Mouse (Mus musculus): ENCODE data around the gene Cox7a1. TPM values are rescaled to one million over a fixed set of nuclear protein-coding genes. Genes with fewer than 3 reads are reported as not detected.
"Not testable (repeated sequence)": the region's sequence is repeated elsewhere in the genome, so short reads cannot be mapped to it uniquely, and the experiment has no call there.

Cox7a1 gene
- polyA plus RNA-seq, 1 experiment from 2014 or later, result 17.0 TPM

- Histone ChIP-seq H3K4me1 (ENCODE audit: control insufficient read depth, insufficient read depth, low read length) (no peaks in the 10 kb centered on the region), H3K27ac (replicated peaks; ENCODE audit: low read depth, low read length) (no peak overlapping the region), H3K36me3 (ENCODE audit: control insufficient read depth, insufficient read depth, low read length) (no peaks in the 10 kb centered on the region), H3K27me3 (replicated peaks; ENCODE audit: control insufficient read depth, insufficient read depth, low read length) (no peaks in the 10 kb centered on the region), H3K4me2 (ENCODE audit: low read depth, low read length) (no peak overlapping the region), H3K9me3 (ENCODE audit: control insufficient read depth, low read length) (no peaks in the 10 kb centered on the region), H3K9ac (ENCODE audit: low read depth, low read length) (no peak overlapping the region), H3K4me3 (ENCODE audit: low read depth, low read length) (no peak overlapping the region)
- ATAC-seq (ENCODE audit: low read depth) (no peak), DNase-seq (ENCODE audit: low spot score) (no peak)
- WGBS, result 43% methylated on average over 8 of the region's 8 CpGs
These were observed 20.4 kb downstream of the Cox7a1 start for GRCm38 (mm10) chr7:30204380-30204779.

- ATAC-seq (ENCODE audit: low read depth) (no peak), DNase-seq (ENCODE audit: low spot score) (peak; percentile 63)
- WGBS, result 2% methylated on average over 2 of the region's 2 CpGs
- H3K4me2 ChIP-seq (ENCODE audit: low read depth, low read length), result no peak overlapping the region
- H3K9me3 ChIP-seq (ENCODE audit: control insufficient read depth, low read length), result no peaks in the 10 kb centered on the region
- H3K27ac ChIP-seq (replicated peaks; ENCODE audit: low read depth, low read length), result no peak overlapping the region
- H3K9ac ChIP-seq (ENCODE audit: low read depth, low read length), result no peak overlapping the region
- no peak overlapping the region for H3K4me3 ChIP-seq (ENCODE audit: low read depth, low read length)
- no peaks in the 10 kb centered on the region for H3K36me3 ChIP-seq (ENCODE audit: control insufficient read depth, insufficient read depth, low read length)
- H3K4me1 ChIP-seq (ENCODE audit: control insufficient read depth, insufficient read depth, low read length), result no peaks in the 10 kb centered on the region
- no peaks in the 10 kb centered on the region for H3K27me3 ChIP-seq (replicated peaks; ENCODE audit: control insufficient read depth, insufficient read depth, low read length)
These were observed 21.4 kb downstream of the Cox7a1 start for GRCm38 (mm10) chr7:30205383-30205782.

- H3K9me3 ChIP-seq (ENCODE audit: control insufficient read depth, low read length); H3K9ac ChIP-seq (ENCODE audit: low read depth, low read length); H3K4me3 ChIP-seq (ENCODE audit: low read depth, low read length); H3K27me3 ChIP-seq (replicated peaks; ENCODE audit: control insufficient read depth, insufficient read depth, low read length); H3K36me3 ChIP-seq (ENCODE audit: control insufficient read depth, insufficient read depth, low read length); ATAC-seq (ENCODE audit: low read depth); H3K27ac ChIP-seq (replicated peaks; ENCODE audit: low read depth, low read length); H3K4me2 ChIP-seq (ENCODE audit: low read depth, low read length); H3K4me1 ChIP-seq (ENCODE audit: control insufficient read depth, insufficient read depth, low read length); DNase-seq (ENCODE audit: low spot score): not testable (repeated sequence)
- WGBS, result 48% methylated on average over 5 of the region's 5 CpGs
These were observed 22.4 kb downstream of the Cox7a1 start for GRCm38 (mm10) chr7:30206364-30206763.

- Histone ChIP-seq H3K4me3 (ENCODE audit: low read depth, low read length) (no peak overlapping the region), H3K4me2 (ENCODE audit: low read depth, low read length) (no peak overlapping the region), H3K9me3 (ENCODE audit: control insufficient read depth, low read length) (no peaks in the 10 kb centered on the region), H3K27me3 (replicated peaks; ENCODE audit: control insufficient read depth, insufficient read depth, low read length) (no peaks in the 10 kb centered on the region), H3K27ac (replicated peaks; ENCODE audit: low read depth, low read length) (no peak overlapping the region), H3K36me3 (ENCODE audit: control insufficient read depth, insufficient read depth, low read length) (no peaks in the 10 kb centered on the region), H3K9ac (ENCODE audit: low read depth, low read length) (no peak overlapping the region), H3K4me1 (ENCODE audit: control insufficient read depth, insufficient read depth, low read length) (no peaks in the 10 kb centered on the region)
- ATAC-seq (ENCODE audit: low read depth) (no peak), DNase-seq (ENCODE audit: low spot score) (no peak)
- 22% methylated on average over 4 of the region's 4 CpGs for WGBS
These were observed 27.1 kb downstream of the Cox7a1 start for GRCm38 (mm10) chr7:30211025-30211424.

GRCm38 (mm10) chr7:30213881-30214280 is 29.9 kb downstream of the Cox7a1 start:
- no peak overlapping the region for H3K9ac ChIP-seq (ENCODE audit: low read depth, low read length)
- H3K27me3 ChIP-seq (replicated peaks; ENCODE audit: control insufficient read depth, insufficient read depth, low read length), result no peaks in the 10 kb centered on the region
- H3K27ac ChIP-seq (replicated peaks; ENCODE audit: low read depth, low read length), result no peak overlapping the region
- DNase-seq (ENCODE audit: low spot score), result no peak
- no peak overlapping the region for H3K4me3 ChIP-seq (ENCODE audit: low read depth, low read length)
- H3K4me1 ChIP-seq (ENCODE audit: control insufficient read depth, insufficient read depth, low read length), result no peaks in the 10 kb centered on the region
- H3K9me3 ChIP-seq (ENCODE audit: control insufficient read depth, low read length), result no peaks in the 10 kb centered on the region
- WGBS, result 91% methylated on average over 3 of the region's 3 CpGs
- no peak for ATAC-seq (ENCODE audit: low read depth)
- H3K36me3 ChIP-seq (ENCODE audit: control insufficient read depth, insufficient read depth, low read length), result no peaks in the 10 kb centered on the region
- H3K4me2 ChIP-seq (ENCODE audit: low read depth, low read length), result no peak overlapping the region

GRCm38 (mm10) chr7:30215875-30216274 is 31.9 kb downstream of the Cox7a1 start:
- H3K4me1 ChIP-seq (ENCODE audit: control insufficient read depth, insufficient read depth, low read length), result no peaks in the 10 kb centered on the region
- WGBS, result 87% methylated on average over 3 of the region's 3 CpGs
- H3K4me3 ChIP-seq (ENCODE audit: low read depth, low read length), result no peak overlapping the region
- H3K9me3 ChIP-seq (ENCODE audit: control insufficient read depth, low read length), result no peaks in the 10 kb centered on the region
- DNase-seq (ENCODE audit: low spot score) (no peak), ATAC-seq (ENCODE audit: low read depth) (no peak)
- no peak overlapping the region for H3K4me2 ChIP-seq (ENCODE audit: low read depth, low read length)
- H3K36me3 ChIP-seq (ENCODE audit: control insufficient read depth, insufficient read depth, low read length), result no peaks in the 10 kb centered on the region
- no peak overlapping the region for H3K9ac ChIP-seq (ENCODE audit: low read depth, low read length)
- H3K27me3 ChIP-seq (replicated peaks; ENCODE audit: control insufficient read depth, insufficient read depth, low read length), result no peaks in the 10 kb centered on the region
- no peak overlapping the region for H3K27ac ChIP-seq (replicated peaks; ENCODE audit: low read depth, low read length)

- Histone ChIP-seq H3K4me2 (ENCODE audit: low read depth, low read length) (peak overlapping the region; percentile 51), H3K9me3 (ENCODE audit: control insufficient read depth, low read length) (no peaks in the 10 kb centered on the region), H3K9ac (ENCODE audit: low read depth, low read length) (no peak overlapping the region), H3K36me3 (ENCODE audit: control insufficient read depth, insufficient read depth, low read length) (no peaks in the 10 kb centered on the region), H3K27me3 (replicated peaks; ENCODE audit: control insufficient read depth, insufficient read depth, low read length) (no peaks in the 10 kb centered on the region), H3K27ac (replicated peaks; ENCODE audit: low read depth, low read length) (no peak overlapping the region), H3K4me3 (ENCODE audit: low read depth, low read length) (no peak overlapping the region), H3K4me1 (ENCODE audit: control insufficient read depth, insufficient read depth, low read length) (no peaks in the 10 kb centered on the region)
- ATAC-seq (ENCODE audit: low read depth) (peak; percentile 72), DNase-seq (ENCODE audit: low spot score) (peak; percentile 94)
- WGBS, result 1% methylated on average over 15 of the region's 16 CpGs
These were observed 32.8 kb downstream of the Cox7a1 start for GRCm38 (mm10) chr7:30216723-30217151.

GRCm38 (mm10) chr7:30217277-30217676 is 33.3 kb downstream of the Cox7a1 start:
- Histone ChIP-seq H3K4me1 (ENCODE audit: control insufficient read depth, insufficient read depth, low read length) (no peaks in the 10 kb centered on the region), H3K4me2 (ENCODE audit: low read depth, low read length) (no peak overlapping the region), H3K27me3 (replicated peaks; ENCODE audit: control insufficient read depth, insufficient read depth, low read length) (no peaks in the 10 kb centered on the region), H3K27ac (replicated peaks; ENCODE audit: low read depth, low read length) (no peak overlapping the region), H3K9ac (ENCODE audit: low read depth, low read length) (no peak overlapping the region), H3K4me3 (ENCODE audit: low read depth, low read length) (no peak overlapping the region), H3K36me3 (ENCODE audit: control insufficient read depth, insufficient read depth, low read length) (no peaks in the 10 kb centered on the region), H3K9me3 (ENCODE audit: control insufficient read depth, low read length) (no peaks in the 10 kb centered on the region)
- DNase-seq (ENCODE audit: low spot score) (no peak), ATAC-seq (ENCODE audit: low read depth) (no peak)
- WGBS, result 83% methylated on average over 2 of the region's 2 CpGs

GRCm38 (mm10) chr7:30219293-30220007 is 35.5 kb downstream of the Cox7a1 start:
- no peaks in the 10 kb centered on the region for H3K9me3 ChIP-seq (ENCODE audit: control insufficient read depth, low read length)
- peak overlapping the region; percentile 85 for H3K4me2 ChIP-seq (ENCODE audit: low read depth, low read length)
- H3K9ac ChIP-seq (ENCODE audit: low read depth, low read length), result peak overlapping the region; percentile 56
- DNase-seq (ENCODE audit: low spot score) (peak; percentile 84), ATAC-seq (ENCODE audit: low read depth) (peak; percentile 68)
- H3K4me3 ChIP-seq (ENCODE audit: low read depth, low read length), result peak overlapping the region; percentile 47
- 1% methylated on average over 15 of the region's 16 CpGs for WGBS
- H3K27ac ChIP-seq (replicated peaks; ENCODE audit: low read depth, low read length), result peak overlapping the region; percentile 35; the same call in 1 of the 2 replicates
- peaks cover 18% of the 10 kb centered on the region for H3K36me3 ChIP-seq (ENCODE audit: control insufficient read depth, insufficient read depth, low read length)
- no peaks in the 10 kb centered on the region for H3K4me1 ChIP-seq (ENCODE audit: control insufficient read depth, insufficient read depth, low read length)
- no peaks in the 10 kb centered on the region for H3K27me3 ChIP-seq (replicated peaks; ENCODE audit: control insufficient read depth, insufficient read depth, low read length)

All from embryonic facial prominence, embryonic 14.5 days (tissue).